Mouse (Mus musculus) myocyte (in vitro differentiated cells): ENCODE results near the gene Znhit2. TPM values are rescaled to one million over a fixed set of nuclear protein-coding genes. Genes with fewer than 3 reads are reported as not detected.

Experiments used
- H3K27me3 ChIP-seq: one replicate; pipeline ENCODE4 v1.6.1; 2011; ENCODE audit not compliant: control insufficient read depth, insufficient read depth, insufficient read length
- H3K36me3 ChIP-seq: one replicate; pipeline ENCODE4 v1.6.1; 2011; ENCODE audit not compliant: control insufficient read depth, insufficient read depth
- H3K4me2 ChIP-seq: one replicate; pipeline ENCODE4 v1.6.1; 2011; ENCODE audit warnings: low read depth, control low read depth
- H3K4me3 ChIP-seq: one replicate; pipeline ENCODE4 v1.5.1; 2011; ENCODE audit warnings: mild to moderate bottlenecking, control low read depth, moderate library complexity
- H3K79me2 ChIP-seq: one replicate; pipeline ENCODE4 v1.6.1; 2011; ENCODE audit not compliant: control insufficient read depth, insufficient read depth
- H3ac ChIP-seq: one replicate; pipeline ENCODE4 v1.6.1; 2011; ENCODE audit not compliant: control insufficient read depth, insufficient read length
- CEBPB ChIP-seq: IDR thresholded peaks from 2 replicates; pipeline ENCODE4 v1.6.1; 2011; ENCODE audit warnings: mild to moderate bottlenecking, moderate library complexity; ENCODE audit not compliant: poor library complexity, insufficient read depth, severe bottlenecking
- E2F4 ChIP-seq: IDR thresholded peaks from one replicate; pipeline ENCODE4 v1.6.1; 2011; ENCODE audit warnings: mild to moderate bottlenecking, control low read depth, moderate library complexity; ENCODE audit not compliant: insufficient read depth
- MAX ChIP-seq: IDR thresholded peaks from one replicate; pipeline ENCODE4 v1.6.1; 2011; ENCODE audit warnings: low read depth, mild to moderate bottlenecking, control low read depth
- MYOD1 ChIP-seq, 3 experiments: IDR thresholded peaks; one replicate each; pipeline ENCODE4 v1.6.1; 2011; ENCODE audit warnings: control low read depth in 2 of 3, low read depth in 2 of 3, mild to moderate bottlenecking in 2 of 3, moderate library complexity in 1 of 3; ENCODE audit not compliant: insufficient read length in 2 of 3, control insufficient read depth in 1 of 3
- MYOG ChIP-seq, 3 experiments: IDR thresholded peaks; one replicate each; pipeline ENCODE4 v1.6.1; 2011; ENCODE audit warnings: control low read depth in 2 of 3, low read depth in 2 of 3, mild to moderate bottlenecking in 2 of 3; ENCODE audit not compliant: insufficient read length in 2 of 3, control insufficient read depth in 1 of 3, insufficient read depth in 1 of 3
- POLR2A ChIP-seq: IDR thresholded peaks from one replicate; pipeline ENCODE4 v1.6.1; 2011; ENCODE audit warnings: low read depth, mild to moderate bottlenecking, control low read depth, moderate library complexity; ENCODE audit not compliant: insufficient read length
- POLR2AphosphoS2 ChIP-seq: IDR thresholded peaks from one replicate; pipeline ENCODE4 v1.6.1; 2011; ENCODE audit warnings: low read depth, control low read depth; ENCODE audit not compliant: insufficient read length
- REST ChIP-seq: IDR thresholded peaks from one replicate; pipeline ENCODE4 v1.6.1; 2011; ENCODE audit warnings: mild to moderate bottlenecking, control low read depth, moderate library complexity; ENCODE audit not compliant: insufficient read depth, insufficient read length
- SRF ChIP-seq: IDR thresholded peaks from one replicate; pipeline ENCODE4 v1.6.1; 2011; ENCODE audit warnings: low read depth; ENCODE audit not compliant: control insufficient read depth, insufficient read length
- TCF12 ChIP-seq: IDR thresholded peaks from one replicate; pipeline ENCODE4 v1.6.1; 2011; ENCODE audit warnings: mild to moderate bottlenecking, control low read depth; ENCODE audit not compliant: poor library complexity, insufficient read depth, severe bottlenecking
- TCF3 ChIP-seq: IDR thresholded peaks from one replicate; pipeline ENCODE4 v1.6.1; 2011; ENCODE audit warnings: low read depth, control low read depth; ENCODE audit not compliant: insufficient read length
- USF1 ChIP-seq: IDR thresholded peaks from one replicate; pipeline ENCODE4 v1.6.1; 2011; ENCODE audit warnings: low read depth, mild to moderate bottlenecking, control low read depth, moderate library complexity
- polyA plus RNA-seq: library from polyadenylated mRNA; unstranded; fragments of >200 nt; fragmentation: generic; extraction: Trizol; gene quantifications from one replicate; pipeline ENCODE4 v1.2.1, GENCODE M21; 2012; ENCODE audit warnings: missing spikeins

Znhit2 gene
- polyA plus RNA-seq, 1 experiment: 44.3 TPM

DNA sequence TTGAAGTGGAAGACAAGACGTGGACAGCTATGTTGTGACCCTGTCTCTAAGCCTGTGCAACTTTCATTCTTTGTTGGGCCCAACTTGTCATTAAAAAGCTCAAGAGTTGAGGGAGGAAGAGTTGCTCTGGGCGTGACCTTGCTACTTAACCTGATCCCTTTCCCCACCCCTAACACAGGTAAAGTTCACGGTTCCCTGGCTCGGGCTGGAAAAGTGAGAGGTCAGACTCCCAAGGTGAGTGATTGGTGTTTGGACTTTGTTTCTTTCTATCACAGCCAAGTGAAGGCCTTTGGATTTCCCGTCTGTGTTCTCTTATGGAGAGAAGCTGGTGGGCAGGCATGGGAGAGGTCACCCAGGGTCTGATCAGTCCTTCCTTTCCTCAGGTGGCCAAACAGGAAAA lies 2.0 kb upstream of the Znhit2 start:
- H3K36me3 ChIP-seq: peaks cover 18% of the 10 kb centered on the region
- peaks cover 65% of the 10 kb centered on the region for H3K79me2 ChIP-seq
- no peak for TF ChIP-seq TCF12
- TF ChIP-seq CEBPB: no peak
- TF ChIP-seq USF1: no peak
- no peak for TF ChIP-seq SRF
- TF ChIP-seq TCF3: no peak
- TF ChIP-seq MAX: no peak
- TF ChIP-seq E2F4: no peak
- TF ChIP-seq POLR2AphosphoS2: no peak
- no peak for TF ChIP-seq MYOG (IDR thresholded peaks at IDR 0.05; ENCODE audit: control insufficient read depth in 1 of 3, insufficient read depth in 1 of 3, insufficient read length in 2 of 3, low read depth in 2 of 3)
- TF ChIP-seq MYOD1 (IDR thresholded peaks at IDR 0.05; ENCODE audit: control insufficient read depth in 1 of 3, insufficient read length in 2 of 3, low read depth in 2 of 3): no peak
- TF ChIP-seq POLR2A: no peak
- no peak for TF ChIP-seq REST
- no peak overlapping the region for H3ac ChIP-seq
- H3K4me2 ChIP-seq: peak overlapping the region; percentile 98
- no peaks in the 10 kb centered on the region for H3K27me3 ChIP-seq
- peak overlapping the region; percentile 96 for H3K4me3 ChIP-seq

DNA sequence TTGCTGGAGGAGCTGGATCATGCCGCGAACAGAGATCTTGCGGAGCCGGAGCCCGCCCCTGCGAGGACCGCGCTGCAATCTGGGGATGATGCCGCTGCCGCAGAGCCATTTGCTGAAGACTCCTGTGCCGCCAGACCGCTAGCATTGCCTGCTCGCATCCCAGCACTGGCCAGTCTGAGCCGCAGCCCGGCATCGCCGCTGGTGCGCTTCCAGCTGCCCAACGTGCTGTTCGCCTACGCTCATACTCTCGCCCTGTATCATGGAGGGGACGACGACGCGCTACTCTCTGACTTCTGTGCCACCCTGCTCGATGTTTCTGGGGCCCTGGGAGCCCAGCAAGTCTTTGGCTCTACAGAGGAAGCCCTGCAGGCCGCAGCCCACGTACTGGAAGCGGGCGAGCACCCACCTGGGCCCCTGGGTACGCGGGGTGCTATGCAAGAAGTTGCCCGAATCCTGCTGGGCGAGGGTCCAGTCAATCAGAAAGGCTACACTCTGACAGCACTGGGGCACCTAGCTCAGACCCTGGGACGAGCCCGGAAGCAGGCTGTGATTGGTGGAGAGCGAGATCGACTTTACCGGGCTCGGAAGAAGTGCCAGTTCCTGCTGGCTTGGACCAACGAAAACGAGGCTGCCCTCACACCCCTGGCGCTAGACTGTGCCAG lies 780 bp downstream of the Znhit2 start:
- Histone ChIP-seq H3K4me2 (peak overlapping the region; percentile 92), H3K4me3 (peak overlapping the region; percentile 51), H3K79me2 (peaks cover 45% of the 10 kb centered on the region), H3K36me3 (peaks cover 7% of the 10 kb centered on the region), H3K27me3 (no peaks in the 10 kb centered on the region), H3ac (peak overlapping the region; percentile 72)
- TF ChIP-seq POLR2A (peak; percentile 62), MYOG (IDR thresholded peaks at IDR 0.05; ENCODE audit: control insufficient read depth in 1 of 3, insufficient read depth in 1 of 3, insufficient read length in 2 of 3, low read depth in 2 of 3) (no peak), POLR2AphosphoS2 (peak; percentile 62), MYOD1 (IDR thresholded peaks at IDR 0.05; ENCODE audit: control insufficient read depth in 1 of 3, insufficient read length in 2 of 3, low read depth in 2 of 3) (peak in 1 of 3 experiments; percentile 54)

DNA sequence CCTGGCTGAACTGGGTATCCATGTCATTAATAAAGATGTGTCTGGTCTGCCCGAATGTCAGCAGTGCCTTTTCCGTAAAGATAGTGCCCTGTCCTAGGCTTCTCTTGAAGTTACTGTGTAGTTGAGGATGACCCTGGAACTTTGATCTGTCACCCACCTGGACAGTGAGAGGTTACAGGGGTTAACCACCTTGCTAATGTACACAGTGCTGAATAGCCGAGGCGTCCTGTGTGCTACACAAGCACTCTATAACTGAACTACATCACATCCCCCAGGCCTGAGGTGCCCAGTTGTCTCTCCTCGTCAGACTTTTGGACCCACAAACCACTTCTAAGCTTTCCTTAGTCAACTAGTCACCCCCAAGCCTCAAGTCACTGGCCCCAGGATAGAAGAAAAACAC lies 1.4 kb downstream of the Znhit2 start:
- H3K4me3 ChIP-seq: peak overlapping the region; percentile 51
- H3K27me3 ChIP-seq: no peaks in the 10 kb centered on the region
- peaks cover 7% of the 10 kb centered on the region for H3K36me3 ChIP-seq
- H3ac ChIP-seq: peak overlapping the region; percentile 72
- TF ChIP-seq POLR2A: no peak
- TF ChIP-seq POLR2AphosphoS2: no peak
- no peak for TF ChIP-seq USF1
- TF ChIP-seq MYOG (IDR thresholded peaks at IDR 0.05; ENCODE audit: control insufficient read depth in 1 of 3, insufficient read depth in 1 of 3, insufficient read length in 2 of 3, low read depth in 2 of 3): no peak
- no peak for TF ChIP-seq REST
- TF ChIP-seq E2F4: no peak
- TF ChIP-seq CEBPB: no peak
- no peak for TF ChIP-seq TCF3
- TF ChIP-seq SRF: no peak
- no peak for TF ChIP-seq TCF12
- no peak for TF ChIP-seq MAX
- no peak for TF ChIP-seq MYOD1 (IDR thresholded peaks at IDR 0.05; ENCODE audit: control insufficient read depth in 1 of 3, insufficient read length in 2 of 3, low read depth in 2 of 3)
- peaks cover 39% of the 10 kb centered on the region for H3K79me2 ChIP-seq
- H3K4me2 ChIP-seq: peak overlapping the region; percentile 92

DNA sequence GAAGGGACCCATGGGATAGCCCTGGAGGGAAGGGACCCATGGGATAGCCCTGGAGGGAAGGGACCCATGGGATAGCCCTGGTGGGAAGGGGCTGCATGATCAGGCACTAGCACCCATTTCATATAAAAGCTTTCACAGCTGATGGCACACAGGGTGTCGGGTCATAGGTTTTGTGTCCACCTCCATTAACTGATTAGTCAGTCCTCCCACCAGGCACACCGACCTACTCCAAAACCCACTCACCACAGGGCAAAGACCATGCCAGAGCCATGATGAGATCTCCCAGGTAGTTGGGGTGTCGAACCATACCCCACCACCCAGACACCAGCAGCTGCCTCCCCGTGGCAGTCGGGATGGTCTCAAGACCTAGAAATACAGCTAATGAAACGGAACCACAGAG lies 2.1 kb downstream of the Znhit2 start:
- peaks cover 7% of the 10 kb centered on the region for H3K36me3 ChIP-seq
- no peak for TF ChIP-seq REST
- no peak for TF ChIP-seq E2F4
- TF ChIP-seq POLR2AphosphoS2: peak; percentile 50
- no peak for TF ChIP-seq TCF3
- H3K79me2 ChIP-seq: peaks cover 34% of the 10 kb centered on the region
- H3K27me3 ChIP-seq: no peaks in the 10 kb centered on the region
- H3ac ChIP-seq: no peak overlapping the region
- H3K4me2 ChIP-seq: no peak overlapping the region
- H3K4me3 ChIP-seq: peak overlapping the region; percentile 51

DNA sequence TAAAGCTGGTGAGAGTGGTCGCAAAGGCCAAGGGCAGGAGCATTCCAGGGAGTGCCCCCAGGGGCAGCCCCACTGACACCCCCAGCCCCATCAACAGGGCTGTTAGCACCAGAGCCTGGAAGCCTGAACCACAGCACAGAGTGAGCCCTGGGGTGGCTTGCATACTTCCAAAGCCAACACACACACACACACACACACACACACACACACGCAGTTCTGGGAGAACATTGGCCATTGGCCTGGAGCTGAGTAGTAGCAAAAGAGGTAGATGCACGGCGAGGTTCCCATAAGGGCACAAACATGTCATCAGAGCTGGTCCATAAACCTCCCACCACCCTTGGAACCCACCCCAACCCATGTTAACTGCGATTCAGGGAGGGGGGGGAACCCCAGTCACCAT lies 5.6 kb downstream of the Znhit2 start:
- Histone ChIP-seq H3K36me3 (no peaks in the 10 kb centered on the region), H3K4me3 (peak overlapping the region; percentile 41), H3K79me2 (peaks cover 23% of the 10 kb centered on the region), H3K27me3 (no peaks in the 10 kb centered on the region), H3K4me2 (peak overlapping the region; percentile 99), H3ac (peak overlapping the region; percentile 17)
- TF ChIP-seq SRF (no peak), CEBPB (no peak), MYOD1 (IDR thresholded peaks at IDR 0.05; ENCODE audit: control insufficient read depth in 1 of 3, insufficient read length in 2 of 3, low read depth in 2 of 3) (no peak), MYOG (IDR thresholded peaks at IDR 0.05; ENCODE audit: control insufficient read depth in 1 of 3, insufficient read depth in 1 of 3, insufficient read length in 2 of 3, low read depth in 2 of 3) (no peak), USF1 (no peak), TCF12 (no peak), TCF3 (no peak), POLR2A (no peak), E2F4 (no peak), REST (no peak), MAX (no peak), POLR2AphosphoS2 (no peak)
